Mouse (Mus musculus): ENCODE data around the gene Strip1.
"Not testable (repeated sequence)": the region's sequence is repeated elsewhere in the genome, so short reads cannot be mapped to it uniquely, and the experiment has no call there.

The Strip1 gene

GRCm38 (mm10) chr3:107631523-107631958 lies at the start of gene Strip1:
Strip1 (minus strand) TSS chr3:107631694.
- peak; percentile 97 for DNase-seq (ENCODE audit: low spot score)

- DNase-seq (ENCODE audit: low spot score), result peak; percentile 68
These were observed 49.5 kb upstream of the Strip1 start for GRCm38 (mm10) chr3:107680790-107681576.

- DNase-seq (ENCODE audit: low spot score), result no peak
These were observed 40.0 kb upstream of the Strip1 start for GRCm38 (mm10) chr3:107671509-107671908.

DNA sequence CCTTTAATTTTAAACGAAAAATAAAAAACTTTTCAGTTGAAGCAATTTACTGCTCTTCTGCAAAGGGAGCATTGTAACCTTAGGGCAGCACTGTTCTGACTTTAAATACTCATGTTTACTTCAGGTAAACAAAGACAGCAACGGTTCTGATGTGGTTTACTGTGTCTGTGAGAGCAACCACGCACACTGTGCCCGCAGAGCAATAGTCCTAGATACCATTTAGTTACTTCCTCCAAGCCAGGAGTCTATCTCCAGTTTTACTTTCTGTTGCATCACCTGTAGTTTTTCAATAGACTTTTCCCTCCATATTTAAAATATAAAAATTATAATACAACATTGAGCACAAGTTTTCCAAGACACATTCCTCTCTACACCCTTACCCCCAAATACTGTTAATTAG lies 39.0 kb upstream of the Strip1 start:
- DNase-seq (ENCODE audit: low spot score), result no peak

DNA sequence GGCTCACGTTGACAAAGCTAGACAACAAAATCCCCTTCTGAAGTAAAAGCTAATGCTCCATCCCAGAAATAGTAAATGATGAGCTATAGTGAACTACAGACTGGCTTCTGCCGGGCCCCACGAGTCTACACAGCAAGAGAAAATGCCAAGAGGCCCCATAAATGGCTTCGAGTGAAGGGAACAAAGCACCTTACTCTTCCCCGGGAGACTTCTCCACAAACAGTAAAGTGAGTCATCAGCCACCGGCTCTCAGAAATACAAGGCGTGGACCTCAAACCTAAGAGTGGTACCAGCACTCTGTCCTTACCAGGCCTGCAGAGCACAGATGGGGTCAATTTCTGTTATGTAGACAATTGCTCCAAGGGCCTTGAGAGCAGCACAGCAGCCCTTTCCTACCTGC lies 37.3 kb upstream of the Strip1 start:
- DNase-seq (ENCODE audit: low spot score), result no peak

- DNase-seq (ENCODE audit: low spot score), result no peak
These were observed 35.9 kb upstream of the Strip1 start for GRCm38 (mm10) chr3:107667426-107667825.

DNA sequence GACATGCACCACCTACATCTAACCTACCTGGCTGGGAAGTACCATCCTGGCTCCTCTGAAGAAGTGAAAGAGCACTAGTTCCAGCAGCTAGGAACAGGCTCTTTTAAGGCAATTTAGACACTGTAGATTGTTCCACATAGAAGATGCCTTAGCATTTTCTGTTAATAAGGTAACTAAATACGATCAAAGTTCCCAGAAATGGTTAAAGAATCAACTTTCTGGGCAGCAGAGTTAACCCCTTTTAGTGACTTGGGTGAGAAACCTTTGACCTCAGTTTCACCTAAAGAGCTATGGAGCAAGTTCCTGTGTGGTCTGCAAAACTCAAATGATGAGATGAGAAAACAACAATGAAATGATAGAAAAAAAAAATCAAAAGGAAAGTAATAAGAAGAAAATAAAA lies 33.1 kb upstream of the Strip1 start:
- no peak for DNase-seq (ENCODE audit: low spot score)

GRCm38 (mm10) chr3:107659000-107659399 lies 27.5 kb upstream of the Strip1 start:
- no peak for DNase-seq (ENCODE audit: low spot score)

DNA sequence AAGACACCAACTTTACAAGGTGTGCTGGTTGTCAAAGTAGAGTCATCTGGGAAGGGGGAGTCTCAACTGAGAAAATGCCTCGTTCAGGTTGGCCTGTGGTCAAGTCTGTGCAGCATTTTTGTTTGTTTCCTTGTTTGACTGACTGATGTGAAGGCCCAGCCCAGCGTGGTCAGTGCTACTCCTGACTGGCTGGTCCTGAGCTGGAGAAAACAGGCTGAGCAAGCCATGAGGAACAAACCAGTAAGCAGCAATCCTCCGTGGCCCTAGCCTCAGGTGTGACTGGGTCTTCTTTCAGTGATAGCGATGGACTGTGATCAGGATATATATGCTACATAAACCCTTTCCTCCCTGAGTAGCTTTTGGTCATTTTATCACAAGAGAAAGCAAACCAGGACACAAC lies 25.4 kb upstream of the Strip1 start:
- DNase-seq (ENCODE audit: low spot score), result no peak

- DNase-seq (ENCODE audit: low spot score), result peak; percentile 28
These were observed 24.7 kb upstream of the Strip1 start for GRCm38 (mm10) chr3:107656151-107656550.

GRCm38 (mm10) chr3:107655491-107655890 lies 24.0 kb upstream of the Strip1 start:
- DNase-seq (ENCODE audit: low spot score), result no peak

- DNase-seq (ENCODE audit: low spot score), result no peak
These were observed 23.4 kb upstream of the Strip1 start for GRCm38 (mm10) chr3:107654861-107655260.

DNA sequence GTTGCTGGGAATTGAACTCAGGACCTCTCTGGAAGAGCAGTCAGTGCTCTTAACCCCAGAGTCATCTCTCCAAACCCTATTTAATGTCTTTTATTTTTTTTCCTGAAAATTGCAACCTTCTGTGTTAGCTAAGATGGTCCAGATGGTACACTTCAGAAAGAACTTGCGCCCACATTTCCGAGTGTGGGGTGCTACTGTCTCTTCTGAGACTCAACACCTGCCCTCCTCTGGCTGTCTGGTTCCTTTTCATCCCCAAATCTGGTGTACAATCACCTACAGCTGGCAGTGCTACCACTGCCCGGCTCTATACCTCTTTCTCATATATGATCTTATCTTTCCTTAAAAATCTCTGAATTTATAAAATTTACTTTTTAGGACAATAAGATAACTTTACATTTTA lies 21.5 kb upstream of the Strip1 start:
- no peak for DNase-seq (ENCODE audit: low spot score)

DNA sequence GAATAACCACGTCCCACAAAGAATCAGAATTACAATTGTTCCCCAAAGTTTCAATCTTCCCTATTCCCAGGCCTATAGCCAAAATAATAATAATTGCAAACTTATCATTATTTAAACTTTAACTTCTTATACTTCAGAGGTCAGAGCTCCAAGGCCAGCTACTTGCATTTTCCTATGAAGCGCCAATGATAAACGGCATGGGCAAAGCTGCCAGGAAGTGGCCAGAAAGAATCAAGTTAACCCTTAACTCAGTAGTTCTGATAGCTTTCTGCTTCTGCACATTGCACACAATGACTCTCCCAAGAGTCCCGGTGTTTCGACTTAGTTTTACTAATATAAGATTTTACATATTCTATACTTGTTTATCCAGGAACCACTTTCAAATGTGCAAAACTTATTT lies 18.8 kb upstream of the Strip1 start:
- DNase-seq (ENCODE audit: low spot score), result not testable (repeated sequence)

GRCm38 (mm10) chr3:107646947-107647346 lies 15.5 kb upstream of the Strip1 start:
- DNase-seq (ENCODE audit: low spot score), result no peak

- DNase-seq (ENCODE audit: low spot score), result no peak
These were observed 6.2 kb upstream of the Strip1 start for GRCm38 (mm10) chr3:107637606-107638172.

DNA sequence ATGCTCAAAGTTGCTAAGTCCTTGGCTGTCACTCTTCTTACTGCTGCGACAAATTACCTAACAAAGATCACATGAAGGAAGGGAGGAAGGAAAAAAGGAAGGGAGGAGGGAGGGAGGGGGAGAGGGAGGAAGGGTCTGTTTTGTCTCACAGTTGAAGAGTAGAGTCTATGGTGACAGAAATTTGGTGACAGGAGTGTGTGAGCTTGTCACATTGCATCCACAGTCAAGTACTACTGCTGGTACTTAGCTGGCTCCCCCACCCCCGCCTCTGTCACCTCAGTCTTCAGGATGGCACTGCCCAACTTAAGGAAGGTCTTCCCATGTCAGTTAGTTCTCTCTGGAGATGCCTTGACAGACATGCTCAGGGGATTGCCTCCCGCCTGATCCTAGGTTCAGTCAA lies 4.7 kb upstream of the Strip1 start:
- no peak for DNase-seq (ENCODE audit: low spot score)

- no peak for DNase-seq (ENCODE audit: low spot score)
These were observed 4.3 kb upstream of the Strip1 start for GRCm38 (mm10) chr3:107635836-107636235.

DNA sequence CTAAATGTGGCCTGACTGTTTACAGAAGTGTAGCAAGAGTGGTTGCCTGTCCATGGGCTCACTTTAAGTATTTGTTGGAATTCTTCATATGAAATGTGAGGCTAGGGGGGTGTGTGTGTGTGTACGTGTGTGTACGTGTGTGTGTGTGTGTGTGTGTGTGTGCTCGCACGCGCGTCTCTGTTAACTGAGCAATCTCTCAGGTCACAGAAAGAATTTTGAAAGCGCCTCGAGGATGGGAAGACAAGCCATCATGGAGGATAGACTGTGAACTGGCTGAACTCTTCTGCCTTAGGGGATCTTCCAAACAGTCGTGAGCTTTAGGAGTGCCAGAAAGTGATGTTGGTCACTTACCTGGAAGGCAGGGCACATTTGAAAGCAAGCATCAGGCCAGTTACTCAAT lies 2.4 kb upstream of the Strip1 start:
- DNase-seq (ENCODE audit: low spot score), result no peak

DNA sequence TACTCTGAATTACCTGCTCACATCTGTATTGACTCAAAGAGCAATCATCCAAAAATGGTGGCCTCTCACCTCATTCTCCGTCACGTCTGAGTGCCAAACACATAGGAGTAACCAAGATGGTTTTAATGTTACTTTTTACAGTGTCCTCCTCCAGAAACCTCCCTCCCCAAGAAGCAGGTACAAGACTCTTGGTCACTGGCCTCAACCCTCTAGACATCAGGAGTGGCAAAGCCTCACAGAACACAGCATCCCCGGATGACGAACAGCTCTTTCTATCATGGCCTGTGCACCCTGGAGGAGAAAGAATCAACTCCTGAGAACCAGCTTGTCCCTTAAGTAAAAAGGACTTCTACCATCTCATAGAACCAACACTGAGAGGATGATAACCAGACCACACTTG lies 1.3 kb upstream of the Strip1 start:
- no peak for DNase-seq (ENCODE audit: low spot score)

DNA sequence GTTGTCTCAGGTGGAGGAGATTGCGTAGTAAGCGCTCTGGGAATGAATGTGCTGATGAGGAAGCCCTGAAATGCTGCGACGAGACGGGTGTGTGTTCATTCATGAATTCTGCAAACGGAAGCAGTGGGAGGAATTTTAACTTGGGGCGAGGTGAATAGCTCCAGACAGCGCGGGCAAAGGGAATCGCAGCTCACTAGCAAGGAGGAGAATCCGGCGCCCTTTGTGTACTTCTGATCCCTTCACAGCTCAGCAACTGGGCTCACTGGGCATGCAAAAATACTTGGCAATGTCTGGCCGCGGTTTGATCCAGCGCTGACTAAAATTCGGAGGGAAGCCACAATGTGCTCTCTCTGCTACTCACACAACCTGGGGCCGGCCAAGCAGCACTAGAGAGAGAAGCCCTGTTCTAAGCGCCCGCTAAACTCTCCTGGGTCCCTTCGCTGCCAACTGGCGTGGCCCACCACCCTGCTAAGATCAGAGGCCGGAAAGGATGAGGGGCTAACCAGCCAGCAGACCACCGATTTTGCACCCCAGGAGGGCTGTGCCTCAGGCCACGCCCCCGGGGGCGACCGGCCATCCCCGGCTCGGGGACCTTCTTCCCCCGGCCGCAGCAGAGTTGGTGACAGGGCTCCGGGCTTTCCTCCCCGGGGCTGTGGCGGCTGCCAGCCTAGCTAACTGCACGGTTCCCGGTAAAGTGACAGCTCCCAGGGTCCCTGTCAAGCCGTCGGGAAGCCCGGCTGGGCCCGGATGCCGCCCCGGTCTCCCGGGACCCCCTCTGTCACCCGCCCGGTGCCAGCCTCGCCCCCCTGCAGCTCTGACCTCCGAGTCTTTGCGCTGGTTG lies 592 bp downstream of the Strip1 start, which contains the start of gene Gm10961:
Gene Gm10961, plus strand, starts transcription at position 641 of the 841 bp plus-strand sequence.
- DNase-seq (ENCODE audit: low spot score), result peak; percentile 63

GRCm38 (mm10) chr3:107629411-107629810 lies 2.1 kb downstream of the Strip1 start:
- DNase-seq (ENCODE audit: low spot score), result no peak

DNA sequence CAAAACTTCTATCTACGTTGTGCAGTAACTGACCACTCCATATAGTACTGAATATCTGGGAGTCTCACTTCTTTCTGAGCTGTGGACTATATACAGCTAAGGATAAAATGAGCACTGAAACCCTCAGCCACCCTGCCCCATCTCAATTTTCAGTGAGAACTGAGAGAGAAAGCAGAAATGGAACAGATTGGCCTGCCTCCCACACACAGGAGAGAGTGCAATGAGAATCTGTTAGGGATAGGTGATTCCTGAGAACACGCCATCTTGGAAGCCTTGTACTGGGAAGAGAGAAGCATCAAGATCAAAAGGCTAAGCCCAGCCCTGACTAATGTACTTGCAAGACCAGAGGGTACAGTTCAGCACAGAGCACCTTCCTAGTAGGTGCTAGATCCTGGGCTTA lies 2.9 kb downstream of the Strip1 start:
- DNase-seq (ENCODE audit: low spot score), result no peak

Data from adipocyte (in vitro differentiated cells).